Mouse (Mus musculus) cerebellum, adult 2 months (tissue): Measurements from ENCODE around the gene Smpdl3b.

Experiments
- CTCF ChIP-seq: fragments of 200-500 bp; IDR thresholded peaks from 2 replicates; pipeline ENCODE4 v1.5.1; 2011; ENCODE audit warnings: low read depth, mild to moderate bottlenecking, control low read depth, low read length, moderate library complexity, borderline replicate concordance; ENCODE audit not compliant: insufficient read depth
- POLR2A ChIP-seq: fragments of 200-500 bp; IDR thresholded peaks from 2 replicates; pipeline ENCODE4 v1.6.1; 2011; ENCODE audit warnings: low read length, control low read depth, borderline replicate concordance; ENCODE audit not compliant: insufficient read depth

DNA sequence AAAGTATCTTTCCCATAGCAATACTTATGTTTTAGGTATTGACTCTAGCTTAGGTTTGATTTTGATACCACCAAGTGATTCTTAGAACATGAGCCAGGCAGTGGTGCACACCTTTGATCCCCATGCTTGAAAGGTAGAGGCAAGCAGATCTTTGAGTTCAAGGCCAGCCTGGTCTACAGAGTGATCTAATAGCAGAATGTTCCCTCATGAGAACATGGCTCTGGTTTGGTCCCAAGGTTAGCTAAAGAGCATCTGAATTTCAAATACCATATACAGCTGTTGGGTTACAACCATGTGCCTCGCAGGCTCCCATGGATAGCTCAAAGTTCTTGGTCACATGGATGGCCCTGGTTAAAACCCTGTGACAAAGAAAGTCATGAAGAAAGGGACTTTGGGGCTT lies 38.8 kb downstream of the Smpdl3b start:
- TF ChIP-seq POLR2A, result no peak
- no peak for TF ChIP-seq CTCF
